ENCODE assay signal across 29 mouse cellular contexts in the genomic region with DNA sequence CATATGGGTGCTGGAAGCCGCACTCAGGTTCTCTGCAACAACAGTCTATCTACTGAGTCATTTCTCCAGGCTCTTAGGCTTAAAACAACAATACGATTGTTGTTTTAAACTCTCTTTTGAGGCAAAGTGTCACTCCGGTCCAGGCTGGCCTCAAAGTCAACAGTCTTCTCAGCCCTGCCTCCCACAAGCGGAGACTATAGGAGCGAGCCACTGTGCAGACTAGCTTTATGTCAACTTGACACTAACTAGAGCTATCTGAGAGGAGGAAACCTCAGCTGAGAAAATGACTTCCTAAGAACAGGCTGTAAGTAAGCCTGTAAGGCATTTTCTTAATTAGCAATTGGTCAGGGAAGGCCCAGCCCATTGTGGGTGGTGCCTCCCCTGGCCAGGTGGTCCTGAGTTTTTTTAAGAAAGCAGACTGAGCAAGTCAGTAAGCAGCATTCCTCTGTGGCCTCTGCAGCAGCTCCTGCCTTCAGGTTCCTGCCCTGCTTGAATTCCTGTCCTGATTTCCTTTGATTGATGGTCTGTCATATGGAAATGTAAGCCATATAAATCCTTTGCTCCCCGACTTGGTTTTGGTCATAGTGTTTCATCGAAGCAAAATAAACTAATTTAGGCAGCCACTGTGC. TPM values are rescaled to one million over a fixed set of nuclear protein-coding genes. Genes with fewer than 3 reads are reported as not detected.
DNase-seq lines count a peak whose midpoint lies in the region; ATAC-seq and TF ChIP-seq lines count a peak whose summit lies in the region.
"Had no signal": no experiment of that assay in that cellular context is flagged by ENCODE, and none has a peak within 500 bp of the region (broad histone marks: within the 10 kb centered on the region; RNA-seq: fewer than 3 reads in every experiment).

No protein-coding gene starts in this region.

- no peak for TF ChIP-seq EP300 in ES-Bruce4 (IDR thresholded peaks at IDR 0.05; ENCODE audit: insufficient read depth, low read depth, low read length)

- H3K4me3 ChIP-seq in kidney, embryonic 15.5 days (replicated peaks) = no peak overlapping the region
- no peak overlapping the region for H3K4me3 ChIP-seq in kidney, adult 2 months (ENCODE audit: insufficient read depth, low read depth, low read length)
- H3K4me3 ChIP-seq in ES-Bruce4 (ENCODE audit: low read depth, low read length) = no peak overlapping the region
- no peak overlapping the region for H3K4me3 ChIP-seq in ES-E14 (ENCODE audit: insufficient read depth in 1 of 2, low read depth in 1 of 2, low read length in 2 of 2, poor library complexity in 1 of 2, severe bottlenecking in 1 of 2)
- H3K4me3 ChIP-seq: embryonic facial prominence, embryonic 10.5 days; embryonic facial prominence, embryonic 13.5 days; erythroblast, embryonic 14.5 days; forebrain, embryonic 12.5 days; gastrocnemius, adult 2 months; hindbrain, embryonic 12.5 days; hindbrain, embryonic 15.5 days had no signal

- 0 out of 2 replicates have a peak overlapping the region, but pooled peaks have one; percentile 13 for H3K27ac ChIP-seq in kidney, embryonic 15.5 days
- H3K27ac ChIP-seq in kidney, adult 2 months (ENCODE audit: insufficient read depth, low read depth, low read length) = no peak overlapping the region
- H3K27ac ChIP-seq in ES-Bruce4 (ENCODE audit: insufficient read depth, low read length) = peak overlapping the region; percentile 18; the same call in 1 of the 2 replicates
- H3K27ac ChIP-seq in ES-E14 (ENCODE audit: insufficient read depth, low read depth, low read length, poor library complexity, severe bottlenecking) = peak overlapping the region; percentile 87
- H3K27ac ChIP-seq: embryonic facial prominence, embryonic 10.5 days; embryonic facial prominence, embryonic 13.5 days; forebrain, embryonic 12.5 days; gastrocnemius, adult 2 months; hindbrain, embryonic 12.5 days; hindbrain, embryonic 15.5 days had no signal

- in situ Hi-C loops in ES-E14 (cut with MboI; ENCODE audit: low sequenced_read_pairs in 2 of 2, unreplicated experiment in 2 of 2) = no loop called here

- 43% methylated on average over 7 of the region's 7 CpGs for WGBS in kidney, embryonic 15.5 days
- 55% methylated on average over 7 of the region's 7 CpGs for WGBS in kidney, adult 2 months

- no peak overlapping the region for H3K4me2 ChIP-seq in kidney, embryonic 15.5 days
- H3K4me2 ChIP-seq: embryonic facial prominence, embryonic 13.5 days; forebrain, embryonic 12.5 days; heart, embryonic 11.5 days; hindbrain, embryonic 12.5 days; hindbrain, embryonic 15.5 days had no signal

- peaks cover 5% of the 10 kb centered on the region; the same call in 1 of the 2 replicates for H3K9me3 ChIP-seq in kidney, embryonic 15.5 days (replicated peaks)
- no peaks in the 10 kb centered on the region; the same call in 1 of the 2 replicates for H3K9me3 ChIP-seq in ES-Bruce4 (replicated peaks; ENCODE audit: control insufficient read depth, insufficient read depth, low read length, poor library complexity, severe bottlenecking)
- H3K9me3 ChIP-seq in ES-E14 (ENCODE audit: control insufficient read depth, insufficient read depth, low read depth, low read length) = no peaks in the 10 kb centered on the region
- H3K9me3 ChIP-seq: embryonic facial prominence, embryonic 10.5 days; embryonic facial prominence, embryonic 13.5 days; forebrain, embryonic 12.5 days; G1E; hindbrain, embryonic 12.5 days; hindbrain, embryonic 15.5 days had no signal

- TF ChIP-seq POLR2A in kidney, adult 2 months (IDR thresholded peaks at IDR 0.05; ENCODE audit: low read depth, low read length) = no peak
- no peak for TF ChIP-seq POLR2A in ES-Bruce4 (IDR thresholded peaks at IDR 0.05; ENCODE audit: insufficient read depth, low read length)

- H3K9ac ChIP-seq in kidney, embryonic 15.5 days = no peak overlapping the region
- H3K9ac ChIP-seq in ES-Bruce4 (ENCODE audit: low read depth, poor library complexity, severe bottlenecking) (no peak overlapping the region), ES-E14 (ENCODE audit: insufficient read depth, low read depth, low read length, poor library complexity, severe bottlenecking) (no peak overlapping the region)
- H3K9ac ChIP-seq: embryonic facial prominence, embryonic 13.5 days; forebrain, embryonic 12.5 days; hindbrain, embryonic 12.5 days; hindbrain, embryonic 15.5 days had no signal

- H3K27me3 ChIP-seq in kidney, embryonic 15.5 days = no peaks in the 10 kb centered on the region
- H3K27me3 ChIP-seq in kidney, adult 2 months (replicated peaks; ENCODE audit: control insufficient read depth, insufficient read depth, low read length) = no peaks in the 10 kb centered on the region
- H3K27me3 ChIP-seq in ES-Bruce4 (ENCODE audit: control insufficient read depth, insufficient read depth, low read length, poor library complexity, severe bottlenecking) = no peaks in the 10 kb centered on the region
- H3K27me3 ChIP-seq: CH12.LX; embryonic facial prominence, embryonic 13.5 days; forebrain, embryonic 12.5 days; hindbrain, embryonic 12.5 days; hindbrain, embryonic 15.5 days; Patski had no signal

- H3K36me3 ChIP-seq in kidney, embryonic 15.5 days = no peaks in the 10 kb centered on the region
- no peaks in the 10 kb centered on the region for H3K36me3 ChIP-seq in kidney, adult 2 months (ENCODE audit: control insufficient read depth, insufficient read depth, low read length)
- H3K36me3 ChIP-seq in ES-Bruce4 (ENCODE audit: control insufficient read depth, insufficient read depth, low read length, poor library complexity, severe bottlenecking) (no peaks in the 10 kb centered on the region), ES-E14 (ENCODE audit: control insufficient read depth, insufficient read depth, low read length, poor library complexity, severe bottlenecking) (no peaks in the 10 kb centered on the region)
- H3K36me3 ChIP-seq: embryonic facial prominence, embryonic 10.5 days; embryonic facial prominence, embryonic 13.5 days; forebrain, embryonic 12.5 days; G1E; hindbrain, embryonic 12.5 days; hindbrain, embryonic 15.5 days had no signal

- DNase-seq in kidney, adult 2 months = no peak
- DNase-seq in ES-E14 (ENCODE audit: low read depth, low spot score) = no peak
- DNase-seq in frontal cortex, adult 2 months (ENCODE audit: extremely low spot score in 1 of 2, low spot score in 1 of 2) = no peak
- DNase-seq: adrenal gland, adult 8-10 months; adrenal gland, postnatal 25 days; B cell, adult 2 months; cerebellum, adult 11-12 months; cerebellum, adult 8-10 months; cerebellum, postnatal 10 days; cerebellum, postnatal 36 days; embryo, embryonic 11 days; gastrocnemius, adult 2 months; gastrocnemius, postnatal 14 days; heart, adult 11 months had no signal

- no peak for TF ChIP-seq CTCF in kidney, adult 2 months (conservative IDR thresholded peaks at IDR 0.05; ENCODE audit: insufficient read depth, insufficient read length, low read depth, low read length)
- TF ChIP-seq CTCF in ES-Bruce4 (IDR thresholded peaks at IDR 0.05; ENCODE audit: low read depth, low read length) = no peak

- H3K4me1 ChIP-seq in kidney, embryonic 15.5 days = 0 out of 2 replicates have a peak, but pooled peaks cover 3% of the 10 kb centered on the region
- no peaks in the 10 kb centered on the region for H3K4me1 ChIP-seq in kidney, adult 2 months (ENCODE audit: control insufficient read depth, insufficient read depth, low read length)
- H3K4me1 ChIP-seq in ES-Bruce4 (ENCODE audit: control insufficient read depth, insufficient read depth, low read length) (peaks cover 3% of the 10 kb centered on the region), ES-E14 (ENCODE audit: control insufficient read depth in 2 of 2, insufficient read depth in 2 of 2, low read length in 2 of 2, poor library complexity in 1 of 2) (peaks cover 2 to 7% of the 10 kb centered on the region in 2 experiments; a peak in 1 of 4 replicates)
- H3K4me1 ChIP-seq: embryonic facial prominence, embryonic 10.5 days; embryonic facial prominence, embryonic 13.5 days; forebrain, embryonic 12.5 days; hindbrain, embryonic 12.5 days; hindbrain, embryonic 15.5 days had no signal

- no peak for ATAC-seq in kidney, embryonic 15.5 days (replicated peaks; ENCODE audit: low FRiP score)
- no peak for ATAC-seq in megakaryocyte-erythroid progenitor cell, adult 5-6 weeks (replicated peaks; ENCODE audit: low FRiP score, low TSS enrichment, poor library complexity, severe bottlenecking)
- ATAC-seq: activated CD4-positive, CD25-positive, alpha-beta regulatory T cell, adult 4 months; forebrain, embryonic 16.5 days; Patski had no signal

TF ChIP-seq in ES-E14, 5 proteins besides CTCF, POLR2A, EP300 and RAD21:
- TF ChIP-seq HCFC1 (IDR thresholded peaks at IDR 0.05; ENCODE audit: borderline replicate concordance, insufficient read depth, low read length) (no peak), ZNF384 (IDR thresholded peaks at IDR 0.05; ENCODE audit: low read depth, low read length) (0 out of 2 replicates have a peak, but pooled peaks have one; percentile 59)

RNA-seq across cellular contexts. Expression of gene 1700017B05Rik, which starts 52.7 kb away (rescaled TPM):
- 22.0 and 24.6 TPM in 2 replicates for polyA plus RNA-seq in kidney, embryonic 15.5 days (2015; fragmentation: Nextera tagmentation; extraction: Ambion mirVana)
- polyA plus RNA-seq in kidney, adult 2 months (2012; rRNA removed) = 9.5 TPM in 2 replicates
- polyA plus RNA-seq in ES-Bruce4 (2011; ENCODE audit: insufficient read depth, insufficient read length, low read depth, missing spikeins) = 45.4 and 48.0 TPM in 2 replicates
- 21.8 and 35.6 TPM in 2 replicates for total RNA-seq in ES-E14 (2012; rRNA removed)
- 81.6 and 83.6 TPM in 2 replicates for total RNA-seq in megakaryocyte-erythroid progenitor cell, adult 5-6 weeks (2014; fragmentation: Nextera tagmentation)
- 13.8 and 33.3 TPM in 2 replicates for total RNA-seq in megakaryocyte-erythroid progenitor cell, adult 5-6 weeks (2017)
- 4.6 and 5.4 TPM in 2 replicates for polyA plus RNA-seq in frontal cortex, adult 2 months (2012; rRNA removed)
